Mouse (Mus musculus) T-helper 17 cell (primary cell): Measurements from ENCODE around the gene Pde3a.

Experiments used
- in situ Hi-C, 2 experiments: fragments of 300-600 bp; cut with MboI, MseI; formaldehyde crosslinking; loops; 1 replicate in 1 of 2; 2 replicates in 1 of 2; pipeline ENCODE4 v1.15.1; 2025; ENCODE audit warnings: high pct_unique_total_duplicates in 2 of 2

Gene Pde3a

DNA sequence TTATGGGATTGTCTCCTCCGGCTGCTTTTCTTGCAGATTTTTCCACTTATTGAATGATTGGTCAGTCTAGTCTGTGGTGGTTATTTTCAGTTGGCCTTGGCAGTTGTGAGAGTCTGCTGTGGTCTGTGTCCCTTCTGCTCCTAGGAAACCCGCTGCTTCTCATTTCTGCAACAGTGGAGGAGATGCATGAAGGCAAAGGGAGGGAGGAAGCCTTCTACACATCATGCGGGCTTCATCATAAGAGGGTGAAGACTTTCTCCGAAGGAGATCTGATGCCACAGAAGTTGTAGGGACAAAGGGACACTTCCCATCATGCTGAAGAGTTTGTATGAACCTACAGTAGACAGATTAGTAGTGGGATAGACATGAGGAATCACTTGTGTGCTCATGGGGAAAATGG lies 16.2 kb downstream of the Pde3a start:
- in situ Hi-C loops = no loop called here

GRCm38 (mm10) chr6:141267888-141268570 lies 19.0 kb downstream of the Pde3a start:
- in situ Hi-C loops = no loop called here

- in situ Hi-C loops = no loop called here
These were observed 19.8 kb downstream of the Pde3a start for GRCm38 (mm10) chr6:141268871-141269270.

- in situ Hi-C loops = no loop called here
These were observed 22.1 kb downstream of the Pde3a start for GRCm38 (mm10) chr6:141271133-141271532.

GRCm38 (mm10) chr6:141271579-141271978 lies 22.5 kb downstream of the Pde3a start:
- in situ Hi-C loops = no loop called here

GRCm38 (mm10) chr6:141273685-141274084 lies 24.6 kb downstream of the Pde3a start:
- in situ Hi-C loops = no loop called here

DNA sequence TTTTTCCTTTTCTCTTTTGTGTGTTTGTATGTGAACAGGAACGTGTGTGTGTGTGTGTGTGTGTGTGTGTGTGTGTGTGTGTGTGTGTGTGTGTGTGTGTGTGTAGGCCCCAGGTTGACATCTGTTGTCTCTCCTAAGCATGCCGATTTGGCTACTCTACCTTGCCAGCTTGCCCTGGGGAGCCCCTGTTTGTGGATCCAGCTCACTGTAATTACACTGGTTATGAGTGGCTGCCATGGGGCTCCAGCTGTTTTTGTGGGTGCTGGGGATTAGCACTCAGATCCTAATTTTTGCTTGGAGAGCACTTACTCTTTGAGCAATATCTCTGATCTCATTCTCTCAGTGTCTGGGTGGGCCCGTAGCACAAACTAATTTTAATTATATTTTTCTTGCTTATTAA lies 32.6 kb downstream of the Pde3a start:
- in situ Hi-C loops = no loop called here

DNA sequence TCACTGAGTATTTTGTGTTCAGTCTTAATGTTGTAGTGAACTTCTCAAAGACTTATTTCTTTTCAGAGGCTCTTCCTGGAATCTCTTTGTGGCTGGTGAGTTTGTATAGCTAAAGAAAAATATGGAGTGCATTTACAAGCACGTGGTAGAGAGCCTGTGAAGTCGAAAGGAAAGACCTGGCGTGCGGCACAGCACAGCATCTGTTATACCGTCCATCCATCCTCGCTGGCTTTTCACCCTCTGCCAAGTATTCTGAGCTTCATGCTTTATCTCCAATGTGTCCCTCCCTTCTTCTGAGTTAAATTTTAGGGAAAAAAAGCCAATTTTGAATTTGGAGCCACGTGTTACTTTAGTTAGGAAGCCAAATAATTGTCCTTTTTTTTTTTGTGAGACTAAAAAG lies 33.7 kb downstream of the Pde3a start:
- in situ Hi-C loops = no loop called here

DNA sequence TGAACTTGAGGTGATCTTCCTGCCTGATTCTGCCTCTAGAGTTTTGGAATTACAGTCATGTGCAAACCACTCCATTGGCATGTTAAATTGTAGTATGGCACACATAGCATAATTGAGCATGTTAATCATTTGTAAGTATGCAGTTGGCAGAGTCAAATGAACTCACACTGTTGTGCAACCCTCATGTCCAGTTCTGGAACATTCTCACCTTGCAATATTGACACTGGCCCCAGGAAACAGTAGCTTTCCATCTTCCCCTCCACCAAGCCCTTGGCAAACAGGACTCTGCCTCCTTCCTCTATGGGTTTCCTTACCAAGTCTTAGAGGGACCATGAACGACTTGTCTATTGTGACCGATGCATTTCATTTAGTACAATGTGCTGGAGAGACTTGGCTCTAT lies 42.1 kb downstream of the Pde3a start:
- in situ Hi-C loops = no loop called here

- in situ Hi-C loops = no loop called here
These were observed 43.9 kb downstream of the Pde3a start for GRCm38 (mm10) chr6:141292826-141293459.

DNA sequence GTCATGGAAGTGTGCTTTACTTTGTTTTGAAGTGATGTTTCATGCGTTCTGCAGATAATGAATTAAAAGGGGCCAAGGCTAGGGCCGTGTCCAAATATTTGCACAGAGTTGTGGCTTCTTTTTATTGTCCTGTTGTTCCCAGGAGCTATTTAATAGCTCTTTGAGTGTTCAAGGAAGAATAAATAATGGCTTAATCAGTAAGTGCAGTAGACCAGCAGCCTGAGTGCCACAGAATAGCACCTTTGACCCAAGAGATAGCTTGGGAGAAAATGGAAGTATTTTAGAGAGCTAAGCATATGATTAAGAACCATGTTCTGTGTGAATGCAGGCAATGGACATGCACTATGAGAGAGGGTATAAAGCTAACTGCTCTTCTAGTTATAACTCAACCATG lies 44.4 kb downstream of the Pde3a start:
- in situ Hi-C loops = no loop called here

GRCm38 (mm10) chr6:141295264-141295663 lies 46.2 kb downstream of the Pde3a start:
- in situ Hi-C loops = no loop called here

GRCm38 (mm10) chr6:141301750-141302748 lies 53.0 kb downstream of the Pde3a start:
- in situ Hi-C loops = no loop called here

DNA sequence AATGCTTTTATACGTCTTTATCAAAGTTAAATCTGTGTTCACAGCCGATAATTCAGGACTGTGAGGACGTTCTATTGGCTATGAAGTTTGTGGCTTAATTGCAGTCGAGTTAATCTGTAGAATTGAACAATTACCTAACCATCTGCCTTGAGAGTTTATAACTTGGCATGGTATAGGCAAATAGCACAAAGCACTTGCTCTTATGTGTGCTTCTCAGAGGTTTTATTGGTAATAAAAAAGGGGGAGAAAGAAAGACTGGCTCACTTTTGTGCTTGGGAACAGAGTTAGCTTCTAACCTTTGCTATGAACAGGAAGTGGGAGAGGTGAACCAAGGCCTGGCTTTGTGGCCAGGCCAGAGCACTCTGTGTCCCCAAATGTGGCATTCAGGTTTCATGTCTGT lies 53.8 kb downstream of the Pde3a start:
- in situ Hi-C loops = no loop called here

DNA sequence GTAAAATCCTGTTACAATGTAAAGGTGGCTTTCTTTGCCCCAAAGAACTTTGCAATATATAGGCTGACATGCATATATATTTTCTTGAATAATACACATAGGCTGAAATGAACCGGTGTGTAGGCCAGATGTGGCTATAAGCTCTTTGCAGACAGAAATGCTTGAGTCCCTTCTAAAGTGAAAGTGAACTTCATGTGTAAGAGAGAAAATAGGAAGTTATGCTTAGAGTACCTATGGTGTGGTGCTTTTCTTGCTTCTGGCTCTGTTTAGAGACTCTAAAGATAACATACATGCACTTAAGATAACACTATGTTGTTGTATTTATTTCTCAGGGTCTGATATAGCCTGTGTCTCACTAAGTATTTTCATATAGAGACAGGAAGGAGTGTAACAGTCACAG lies 58.3 kb downstream of the Pde3a start:
- in situ Hi-C loops = no loop called here

DNA sequence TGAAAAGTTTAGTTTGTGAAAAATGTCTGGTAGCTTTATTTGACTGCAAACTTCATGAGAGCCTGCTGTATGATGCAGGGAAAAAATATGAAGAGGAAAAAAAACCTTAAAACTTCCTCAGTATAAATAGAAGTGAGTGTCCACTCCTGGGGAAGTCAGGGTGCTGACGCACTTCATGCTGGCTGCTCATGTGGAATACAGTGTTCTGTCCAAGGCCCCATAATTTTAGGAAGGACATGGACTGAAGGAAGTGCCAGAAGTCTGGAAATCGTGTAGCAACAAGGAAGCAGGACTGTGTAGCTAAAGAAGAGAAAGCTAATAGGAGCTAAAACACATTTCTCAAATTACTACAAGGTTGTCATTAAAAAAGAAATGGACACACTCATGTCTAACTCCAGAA lies 59.4 kb downstream of the Pde3a start:
- in situ Hi-C loops = no loop called here

DNA sequence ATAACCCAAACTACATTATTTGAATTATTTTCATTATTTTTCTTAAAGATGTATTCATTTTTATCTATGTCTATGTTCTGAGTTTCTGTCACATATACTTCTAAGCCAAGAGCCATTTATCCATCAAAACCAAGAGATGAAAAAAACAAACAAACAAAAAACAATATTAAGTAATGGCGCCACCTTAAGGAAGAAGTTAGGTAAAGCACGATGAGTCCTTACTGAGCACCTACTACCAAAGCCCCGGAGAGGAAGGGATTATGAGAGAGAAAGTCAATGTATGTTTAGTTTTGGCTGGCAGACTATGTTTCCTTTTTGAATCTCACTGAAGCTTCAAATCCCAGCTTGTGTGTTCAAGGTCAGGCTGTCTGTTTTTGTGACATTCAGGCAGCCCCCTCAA lies 60.8 kb downstream of the Pde3a start:
- in situ Hi-C loops = loop anchor here in 1 of 2 experiments (10.0 kb wide), 1 partner anchor 535 kb away; no protein-coding TSS in a partner anchor

- in situ Hi-C loops = loop anchor here in 1 of 2 experiments (10.0 kb wide), 1 partner anchor 536 kb away; no protein-coding TSS in a partner anchor
These were observed 61.3 kb downstream of the Pde3a start for GRCm38 (mm10) chr6:141310351-141310750.

DNA sequence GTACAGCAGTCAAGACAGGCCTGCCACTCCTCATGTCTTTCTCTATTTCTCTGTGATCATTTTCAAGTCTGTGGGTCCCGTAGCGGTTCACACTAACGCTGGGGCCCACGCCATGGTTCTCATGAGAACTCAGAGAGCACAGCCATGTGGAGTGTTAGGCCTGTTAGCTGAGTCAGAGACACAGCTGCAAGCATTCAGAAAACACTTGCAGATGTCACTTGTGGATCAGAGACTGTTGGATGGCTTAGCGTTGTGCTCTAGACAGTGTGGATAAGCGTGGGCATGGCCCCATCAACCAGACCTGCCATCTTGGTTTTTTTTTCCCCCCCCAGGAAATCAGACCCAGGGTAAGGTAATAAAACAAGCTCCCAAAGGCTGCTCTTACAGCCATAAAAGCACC lies 62.5 kb downstream of the Pde3a start:
- in situ Hi-C loops = loop anchor here in 1 of 2 experiments (10.0 kb wide), 1 partner anchor 537 kb away; no protein-coding TSS in a partner anchor

- in situ Hi-C loops = loop anchor here in 1 of 2 experiments (10.0 kb wide), 1 partner anchor 538 kb away; no protein-coding TSS in a partner anchor
These were observed 64.0 kb downstream of the Pde3a start for GRCm38 (mm10) chr6:141313112-141313511.

- in situ Hi-C loops = loop anchor here in 1 of 2 experiments (10.0 kb wide), 1 partner anchor 544 kb away; no protein-coding TSS in a partner anchor
These were observed 69.4 kb downstream of the Pde3a start for GRCm38 (mm10) chr6:141318440-141318839.

- in situ Hi-C loops = no loop called here
These were observed 72.2 kb downstream of the Pde3a start for GRCm38 (mm10) chr6:141321253-141321652.
